Mouse (Mus musculus) gastrocnemius, postnatal 36 days (tissue): Measurements from ENCODE around the gene 1700020D05Rik. TPM values are rescaled to one million over a fixed set of nuclear protein-coding genes. Genes with fewer than 3 reads are reported as not detected.
A peak's percentile ranks its signal among the peaks of the same experiment; 100 is the strongest.
"Not testable (repeated sequence)": the region's sequence is repeated elsewhere in the genome, so short reads cannot be mapped to it uniquely, and the experiment has no call there.

Experiments
- DNase-seq, 2 experiments: peaks; one replicate each; pipeline ENCODE4 v3.0.0; 2022
- intact Hi-C: fragments of 180-260 bp; cut with DNase I; formaldehyde crosslinking; loops from one replicate; pipeline ENCODE4 v1.15.1; 2025
- total RNA-seq, 2 experiments: library from RNA; stranded (reverse); gene quantifications; 2 replicates each; pipeline ENCODE4 v1.2.3; 2021

The 1700020D05Rik gene
- total RNA-seq, 2 experiments from 2014 or later = 0.33 to 0.59 TPM

DNA sequence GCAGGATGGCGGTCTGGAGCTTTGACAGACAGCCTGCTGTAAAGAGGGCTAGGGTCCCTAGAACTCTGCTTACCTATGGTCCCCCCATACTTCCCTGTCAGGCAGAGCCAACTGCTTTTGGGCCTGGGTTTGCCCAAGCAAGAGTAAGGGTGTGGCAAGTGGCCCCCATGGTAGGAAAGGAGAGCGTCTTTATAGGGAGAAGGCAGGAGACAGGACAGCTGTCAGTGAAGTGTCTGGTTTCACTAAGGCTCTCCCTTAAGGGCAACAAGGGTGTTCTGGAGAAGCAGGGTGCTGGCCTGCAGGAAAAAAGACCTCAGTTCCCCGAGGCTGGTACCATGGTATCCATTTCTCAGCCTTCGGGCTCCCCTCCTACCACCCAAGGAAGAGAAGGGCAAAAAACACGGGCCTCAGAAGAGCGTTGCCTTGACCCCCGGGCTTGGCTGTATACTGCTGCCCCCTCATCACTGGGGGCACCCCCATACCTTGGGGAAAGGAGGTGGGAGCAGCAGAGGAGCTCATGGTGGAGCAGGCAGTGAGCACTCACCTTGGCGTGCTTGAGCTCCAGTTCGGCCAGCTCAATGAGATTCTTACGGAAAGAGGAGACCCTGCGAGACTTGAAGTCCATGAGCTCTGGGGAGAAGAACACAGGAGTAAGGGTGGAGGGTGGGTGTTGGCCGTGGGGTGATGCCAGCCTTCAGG lies 8.1 kb downstream of the 1700020D05Rik start:
- intact Hi-C loops = no loop called here
- DNase-seq = no peak

DNA sequence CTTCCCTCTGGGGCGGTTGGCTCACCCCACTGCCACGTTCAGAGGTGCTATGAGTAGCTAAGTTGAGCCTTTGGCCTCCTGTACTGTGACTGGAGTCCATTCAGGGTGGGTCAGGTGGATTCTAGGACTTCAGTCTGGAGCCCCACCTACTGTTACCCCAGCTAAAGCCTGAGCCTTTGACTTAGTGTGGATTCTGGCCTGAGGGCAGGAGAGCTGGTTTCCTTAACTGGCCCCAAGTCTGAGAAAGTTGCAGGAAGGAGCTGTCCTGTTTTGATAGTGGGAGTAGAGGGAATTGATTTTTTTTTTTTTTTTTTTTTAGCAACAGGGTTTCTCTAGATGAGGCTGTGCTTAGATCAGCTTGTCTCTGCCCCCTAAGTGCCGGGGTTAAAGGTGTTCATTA lies 9.3 kb downstream of the 1700020D05Rik start:
- no peak for DNase-seq
- intact Hi-C loops = no loop called here

DNA sequence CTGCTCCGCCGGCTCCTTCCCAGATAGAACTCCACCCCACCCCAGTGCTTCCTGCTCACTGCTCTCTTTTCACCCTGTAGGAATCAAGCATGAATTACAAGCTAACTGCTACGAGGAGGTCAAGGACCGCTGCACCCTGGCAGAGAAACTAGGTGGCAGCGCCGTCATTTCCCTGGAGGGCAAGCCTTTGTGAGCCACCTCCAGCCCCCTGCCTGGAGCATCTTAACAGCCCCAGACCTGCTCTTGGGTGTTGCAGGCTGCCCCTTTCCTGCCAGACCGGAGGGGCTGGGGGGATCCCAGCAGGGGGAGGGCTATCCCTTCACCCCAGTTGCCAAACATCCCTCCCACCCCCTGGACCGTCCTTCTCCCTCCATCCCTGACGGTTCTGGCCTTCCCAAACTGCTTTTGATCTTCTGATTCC lies 10.3 kb downstream of the 1700020D05Rik start:
- intact Hi-C loops, DNase-seq: not testable (repeated sequence)

DNA sequence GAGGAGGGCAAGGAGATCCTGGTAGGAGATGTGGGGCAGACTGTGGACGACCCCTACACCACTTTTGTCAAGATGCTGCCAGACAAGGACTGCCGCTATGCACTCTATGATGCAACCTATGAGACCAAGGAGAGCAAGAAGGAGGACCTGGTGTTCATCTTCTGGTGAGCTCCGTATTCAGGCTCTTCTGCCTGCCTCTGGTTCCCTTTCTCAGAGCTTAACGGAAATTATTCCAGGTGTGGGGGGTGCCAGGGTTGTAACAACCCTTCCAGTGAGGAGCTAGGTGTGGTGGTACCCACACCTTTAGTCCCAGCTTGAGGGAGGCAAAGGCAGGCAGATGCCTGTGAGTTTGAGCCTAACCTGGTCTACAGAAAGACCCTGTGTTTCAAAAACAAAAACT lies 10.9 kb downstream of the 1700020D05Rik start:
- intact Hi-C loops = no loop called here
- DNase-seq = no peak

DNA sequence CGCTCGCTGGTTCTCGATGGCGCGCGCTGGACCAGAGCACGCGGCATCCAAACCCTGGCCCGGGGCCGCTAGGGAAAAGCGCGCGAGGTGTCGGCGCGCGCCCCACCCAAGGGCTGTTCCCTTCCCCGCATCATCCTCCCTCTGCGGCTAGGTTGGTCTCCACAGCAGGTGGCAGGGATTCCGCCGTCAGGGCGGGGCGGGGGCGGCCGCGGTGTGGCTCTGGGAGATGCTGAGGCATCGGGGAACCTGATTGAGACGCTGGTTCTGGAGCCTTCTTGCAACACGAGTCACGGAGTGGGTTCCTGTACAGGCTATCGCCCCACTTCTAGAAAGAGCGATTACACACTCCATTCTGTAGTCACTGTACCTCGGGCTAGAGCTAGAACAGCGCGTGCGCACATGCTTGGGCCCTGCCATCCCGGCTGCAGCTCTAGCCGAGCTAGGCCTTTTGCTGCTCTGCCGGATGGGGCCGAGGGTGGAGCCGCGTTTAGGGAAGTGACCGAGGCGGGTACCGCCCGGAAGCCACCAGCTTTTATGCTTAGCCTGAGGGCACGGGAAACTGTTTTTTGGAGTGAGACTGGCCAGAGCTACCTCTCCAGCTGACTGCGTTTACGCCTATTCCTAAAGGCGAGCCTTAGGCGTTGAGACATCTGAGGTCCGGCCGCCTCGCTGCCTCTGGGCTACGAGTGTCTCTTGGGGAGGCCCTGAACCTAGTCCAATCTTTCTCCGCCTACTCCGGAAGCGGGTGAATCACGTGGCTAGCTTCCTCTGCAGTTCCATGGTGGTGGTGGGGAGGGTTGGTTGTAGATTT lies 12.5 kb downstream of the 1700020D05Rik start:
- peak; percentile 76 to 87 for DNase-seq
- intact Hi-C loops = no loop called here

DNA sequence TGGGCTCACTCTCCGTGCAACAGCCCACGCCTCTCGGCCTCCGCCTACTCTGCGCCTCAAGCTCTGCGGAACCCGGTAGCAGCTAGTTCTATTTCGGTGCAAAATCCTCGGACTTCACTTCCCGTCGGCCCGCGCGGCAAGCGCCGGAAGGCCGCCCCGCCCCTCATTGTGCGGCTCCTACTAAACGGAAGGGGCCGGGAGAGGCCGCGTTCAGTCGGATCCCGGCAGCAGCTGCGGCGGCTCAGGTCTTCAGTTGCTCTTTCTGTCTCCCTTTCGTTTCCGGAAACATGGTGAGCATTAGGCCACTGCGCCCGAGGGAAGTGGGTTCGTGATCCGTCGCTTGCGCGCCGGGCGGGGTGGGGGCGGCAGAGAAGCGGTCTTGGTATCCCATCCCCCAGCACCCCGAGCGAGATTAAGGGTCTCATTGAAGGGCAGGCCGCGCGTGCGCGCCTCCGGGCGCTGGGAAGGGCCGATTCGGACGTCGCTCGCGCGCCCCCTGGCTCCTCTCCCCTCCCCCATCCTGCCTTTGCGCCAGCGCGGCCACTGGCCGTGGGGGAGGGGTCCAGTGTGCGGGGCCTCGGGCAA lies 13.2 kb downstream of the 1700020D05Rik start, which contains the start of gene Cfl1:
Cfl1 (plus strand) TSS at position 143 of the 585 bp plus-strand sequence.
- DNase-seq = peak; percentile 89 to 91
- intact Hi-C loops = no loop called here

DNA sequence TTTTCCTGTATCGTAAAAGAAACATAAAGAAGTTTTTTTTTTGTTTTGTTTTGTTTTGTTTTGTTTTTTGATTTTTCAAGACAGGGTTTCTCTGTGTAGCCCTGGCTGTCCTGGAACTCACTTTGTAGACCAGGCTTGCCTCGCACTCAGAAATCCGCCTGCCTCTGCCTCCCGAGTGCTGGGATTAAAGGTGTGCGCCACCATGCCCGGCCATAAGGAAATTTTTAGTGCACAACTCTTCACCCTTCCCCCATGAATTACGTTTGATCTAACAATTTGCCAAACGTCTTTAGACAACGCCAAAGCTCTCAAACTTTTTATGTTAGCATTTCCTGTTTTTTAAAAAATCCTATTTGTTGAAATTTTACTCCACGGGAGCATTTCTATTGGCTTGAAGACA lies 13.9 kb downstream of the 1700020D05Rik start:
- DNase-seq = not testable (repeated sequence)
- intact Hi-C loops = loop anchor here (5.0 kb wide), 1 partner anchor 57 kb away; no protein-coding TSS in a partner anchor

DNA sequence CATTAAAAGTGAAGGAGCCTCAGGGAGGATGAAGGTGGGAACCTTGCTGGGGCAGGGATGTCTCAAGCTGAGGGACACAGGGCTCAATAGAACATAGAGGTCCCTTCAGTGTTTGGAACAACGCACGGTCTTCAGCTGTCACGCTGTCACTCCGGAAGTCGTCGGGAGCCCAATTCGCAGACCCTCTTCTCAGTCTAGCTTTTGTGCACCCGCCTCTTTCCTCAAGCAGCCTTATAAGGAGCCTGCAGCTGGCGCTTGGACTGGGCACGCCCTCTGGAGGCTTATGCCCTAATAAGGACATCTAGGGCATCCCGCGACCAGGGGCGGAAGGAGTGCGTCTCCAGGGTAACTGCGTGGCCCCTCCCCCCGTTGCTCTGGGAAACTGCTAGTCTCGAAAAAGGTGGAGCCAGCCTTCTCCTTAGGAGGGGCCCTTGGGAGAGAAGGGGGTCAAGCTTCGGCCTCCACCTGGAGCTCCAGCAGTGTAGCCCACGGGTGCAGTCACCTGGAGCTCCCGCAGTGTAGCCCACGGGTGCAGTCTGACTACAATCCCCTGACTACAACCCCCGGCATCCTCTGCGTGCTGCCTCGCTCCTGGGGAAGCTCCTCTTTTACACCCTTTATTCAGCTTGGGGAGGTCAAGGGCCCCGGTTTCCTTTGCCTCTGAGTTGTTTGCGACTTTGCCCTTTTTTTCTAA lies 14.6 kb downstream of the 1700020D05Rik start:
- intact Hi-C loops = loop anchor here (5.0 kb wide), 1 partner anchor 57 kb away; no protein-coding TSS in a partner anchor
- DNase-seq = peak; percentile 94 to 98

DNA sequence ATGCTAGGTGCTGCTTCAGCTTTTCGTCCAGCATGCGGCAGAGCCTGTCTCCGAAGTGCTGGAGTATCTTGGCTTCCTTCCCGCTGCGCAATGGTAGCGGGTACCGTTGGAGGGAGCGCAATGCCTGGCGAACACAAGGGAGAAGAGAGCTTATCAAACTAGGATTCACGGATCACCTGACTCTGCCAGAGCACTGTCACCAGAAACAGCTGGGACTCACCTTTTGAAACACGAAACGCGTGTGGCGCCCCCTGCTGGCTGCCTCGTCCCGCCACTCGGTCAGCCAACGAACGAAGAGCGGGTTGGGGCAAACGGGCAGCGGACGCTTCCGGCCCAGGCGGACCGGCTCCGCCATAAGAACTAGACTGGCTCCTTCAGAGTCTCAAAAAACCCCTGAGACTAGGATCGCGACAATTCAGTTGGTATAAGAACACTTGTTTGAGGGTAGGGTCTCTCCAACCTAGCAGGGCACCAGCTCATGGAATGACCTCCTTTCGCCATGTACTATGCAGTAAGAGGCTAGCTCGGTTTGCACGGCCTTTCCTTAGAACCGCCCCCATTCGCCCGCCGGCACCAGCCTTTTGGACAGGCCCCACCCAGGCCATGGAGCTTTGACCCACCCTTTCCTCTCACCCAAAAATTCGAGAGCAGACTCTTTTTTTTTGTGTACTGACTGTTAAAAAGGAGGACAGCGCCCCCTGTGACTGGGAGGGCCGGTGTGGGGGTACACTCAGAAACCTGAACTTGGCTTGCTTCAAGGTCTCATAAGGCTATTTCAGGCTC lies 15.6 kb downstream of the 1700020D05Rik start, which contains the start of gene Mus81:
Mus81 (minus strand) TSS at position 635 of the 783 bp plus-strand sequence.
- intact Hi-C loops = loop anchor here (5.0 kb wide), 1 partner anchor 56 kb away; no protein-coding TSS in a partner anchor
- peak; percentile 96 for DNase-seq

DNA sequence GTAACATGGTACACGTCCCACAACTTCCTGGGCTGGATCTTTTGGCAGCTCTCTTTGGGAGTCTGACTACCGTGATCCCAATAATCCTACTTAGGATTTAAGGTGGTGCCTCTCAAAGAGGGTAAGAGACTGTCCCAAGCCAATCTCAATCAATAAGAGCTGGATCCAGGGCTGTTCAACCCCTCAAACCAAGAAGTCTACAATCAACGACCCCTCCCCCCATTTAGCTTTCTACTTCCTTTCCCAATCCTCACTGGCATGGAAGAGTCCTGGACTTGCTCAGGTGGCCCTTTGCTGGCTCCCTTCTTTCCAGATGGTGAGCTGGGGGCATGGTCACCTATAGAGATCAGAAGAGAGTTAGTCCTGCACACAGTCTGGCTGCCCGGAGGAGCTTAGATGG lies 16.8 kb downstream of the 1700020D05Rik start:
- intact Hi-C loops = loop anchor here (5.0 kb wide), 1 partner anchor 54 kb away; no protein-coding TSS in a partner anchor
- DNase-seq = no peak

DNA sequence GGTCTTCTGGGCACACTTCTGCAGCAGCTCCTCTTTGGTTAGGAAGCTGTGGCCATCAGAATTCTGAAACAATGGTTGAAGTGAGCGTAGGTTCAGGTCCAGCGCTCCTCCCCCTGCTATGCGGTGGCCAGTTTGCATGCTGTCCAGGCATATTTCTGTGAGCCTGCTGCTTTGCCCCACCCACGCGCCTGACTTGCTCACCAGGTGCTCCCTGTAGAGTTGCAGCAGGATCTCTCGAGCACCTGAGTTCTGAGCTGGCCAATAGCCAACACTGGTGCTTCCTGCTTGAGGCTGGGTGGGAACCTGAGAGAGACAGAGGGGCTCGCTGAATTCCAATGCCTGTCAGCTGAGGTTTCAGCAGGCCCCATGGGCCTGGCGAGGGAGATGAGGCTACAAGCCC lies 17.3 kb downstream of the 1700020D05Rik start:
- intact Hi-C loops = loop anchor here (5.0 kb wide), 1 partner anchor 54 kb away; no protein-coding TSS in a partner anchor
- peak in 1 of 2 experiments; percentile 5 for DNase-seq

DNA sequence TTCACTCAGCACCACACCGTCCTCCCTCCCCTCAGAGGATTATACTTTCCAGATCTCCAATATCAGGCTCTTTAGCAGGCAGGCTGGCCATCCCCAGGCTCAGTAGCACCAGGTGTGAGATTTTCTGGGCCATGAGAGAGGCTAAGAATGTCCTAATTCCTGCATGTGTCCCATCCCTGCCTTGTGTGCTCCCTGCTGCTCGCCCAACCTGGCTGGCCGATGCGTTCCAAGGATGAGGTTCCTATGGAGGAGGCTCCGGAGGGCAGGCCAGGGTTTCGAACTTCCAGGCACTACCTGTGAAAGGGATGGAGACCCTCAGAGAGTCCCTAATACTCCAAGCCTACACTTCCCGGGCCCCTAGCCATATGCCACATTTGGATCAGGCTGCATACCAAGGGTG lies 17.8 kb downstream of the 1700020D05Rik start:
- intact Hi-C loops = loop anchor here (5.0 kb wide), 1 partner anchor 54 kb away; no protein-coding TSS in a partner anchor
- DNase-seq = peak in 1 of 2 experiments; percentile 2

DNA sequence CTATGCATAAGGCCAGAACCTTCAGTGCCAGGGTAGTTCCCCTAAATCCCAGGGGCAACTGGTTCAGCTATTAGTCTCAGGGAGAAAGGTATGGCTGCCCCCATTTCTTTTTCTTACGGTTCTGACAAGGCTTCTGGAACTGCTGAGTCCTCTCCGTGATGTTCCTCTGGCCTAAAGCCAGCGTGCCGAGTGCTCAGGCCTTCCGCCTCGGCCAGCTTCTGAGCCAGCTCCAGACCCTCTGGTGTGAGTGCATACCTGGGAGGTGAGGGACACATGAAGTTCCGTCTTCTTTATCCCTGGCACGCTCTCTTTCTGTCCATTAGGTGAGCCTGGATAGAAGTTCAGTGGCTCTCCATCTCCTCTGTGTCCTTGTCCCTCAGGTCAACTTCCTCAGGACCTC lies 18.2 kb downstream of the 1700020D05Rik start:
- intact Hi-C loops = loop anchor here (5.0 kb wide), 1 partner anchor 53 kb away; no protein-coding TSS in a partner anchor
- no peak for DNase-seq

DNA sequence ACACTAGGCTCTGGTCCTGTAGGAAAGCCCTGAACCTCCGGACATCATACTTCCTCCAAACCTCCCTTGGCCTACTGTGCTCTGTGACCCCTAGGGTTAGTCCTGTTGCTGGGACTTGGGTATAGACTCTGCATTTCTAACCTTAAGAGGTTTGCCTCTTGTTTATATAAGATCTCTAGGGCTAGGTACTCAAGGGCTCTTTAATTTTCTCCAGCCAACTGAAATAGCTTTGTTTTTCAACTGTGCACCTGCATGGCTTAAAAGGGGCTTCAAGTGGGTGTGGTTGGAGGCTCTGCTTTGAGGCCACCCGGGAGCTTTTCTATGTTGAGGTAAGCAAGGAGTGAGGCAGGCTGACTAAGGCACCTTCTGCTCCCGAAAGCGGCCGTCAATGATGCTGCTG lies 19.1 kb downstream of the 1700020D05Rik start:
- intact Hi-C loops = no loop called here
- DNase-seq = no peak

DNA sequence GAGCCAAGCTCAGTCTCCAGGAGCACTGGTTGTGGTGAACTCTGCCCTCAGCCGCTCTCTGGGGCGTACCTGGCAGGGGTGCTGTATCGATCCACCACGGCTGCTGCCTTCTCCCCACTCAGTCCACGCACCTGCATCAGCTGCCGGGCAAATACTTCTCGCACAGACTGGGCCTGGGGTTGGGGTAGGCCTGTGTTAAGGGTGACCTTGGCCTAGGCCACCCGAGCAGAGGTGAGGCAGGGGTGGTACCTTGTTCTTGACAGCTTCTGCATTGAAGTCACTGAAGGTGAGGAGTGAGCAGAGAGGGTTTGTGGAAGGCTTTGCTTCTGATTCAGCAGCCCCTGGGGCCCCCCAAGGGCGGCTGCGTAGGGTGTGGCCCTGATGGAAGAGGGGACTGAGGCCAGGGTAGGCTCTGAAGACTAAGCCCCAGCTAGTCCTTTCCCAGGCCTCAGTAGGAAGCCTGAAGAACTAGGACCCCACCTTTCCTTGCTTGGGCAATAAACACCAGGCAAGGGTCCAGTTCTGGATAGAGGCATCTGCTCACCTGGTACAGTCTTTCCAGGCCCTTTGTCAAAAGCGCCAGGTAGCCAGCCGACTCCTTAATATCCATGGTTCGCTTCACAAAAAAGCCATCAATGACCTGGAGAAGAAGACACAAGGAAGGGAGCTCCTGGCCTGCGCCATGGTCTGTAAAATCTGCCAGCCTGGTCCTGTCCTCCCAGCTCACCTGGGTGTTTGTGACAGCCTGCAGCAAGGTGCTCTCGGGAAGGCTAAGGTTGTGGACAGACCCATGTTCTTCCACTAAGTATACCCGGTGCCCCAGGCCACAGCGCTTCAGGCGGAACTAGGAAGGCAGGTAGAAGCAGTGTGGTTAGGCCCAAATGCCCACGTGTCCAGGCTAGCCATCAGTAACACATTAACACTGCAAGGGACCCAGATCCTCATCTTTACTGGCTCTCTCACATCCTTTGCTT lies 19.9 kb downstream of the 1700020D05Rik start:
- DNase-seq = no peak
- intact Hi-C loops = no loop called here

DNA sequence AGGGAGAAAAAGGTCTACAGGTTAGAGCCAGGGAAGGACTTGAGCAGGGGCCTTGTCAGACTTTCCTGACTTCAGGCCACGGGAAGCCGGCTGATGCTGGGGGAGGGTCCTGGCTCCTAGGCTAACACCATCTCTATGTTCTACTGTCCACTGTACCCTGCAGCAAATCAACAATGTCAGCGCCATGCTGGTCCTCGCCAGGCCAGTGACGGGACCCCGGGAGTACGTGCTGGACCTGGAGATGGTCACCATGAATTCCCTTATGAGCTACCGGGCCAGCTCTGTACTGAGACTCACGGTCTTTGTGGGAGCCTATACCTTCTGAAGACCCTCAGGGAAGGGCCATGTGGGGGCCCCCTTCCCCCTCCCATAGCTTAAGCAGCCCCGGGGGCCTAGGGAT lies 22.2 kb downstream of the 1700020D05Rik start:
- intact Hi-C loops = no loop called here
- no peak for DNase-seq

DNA sequence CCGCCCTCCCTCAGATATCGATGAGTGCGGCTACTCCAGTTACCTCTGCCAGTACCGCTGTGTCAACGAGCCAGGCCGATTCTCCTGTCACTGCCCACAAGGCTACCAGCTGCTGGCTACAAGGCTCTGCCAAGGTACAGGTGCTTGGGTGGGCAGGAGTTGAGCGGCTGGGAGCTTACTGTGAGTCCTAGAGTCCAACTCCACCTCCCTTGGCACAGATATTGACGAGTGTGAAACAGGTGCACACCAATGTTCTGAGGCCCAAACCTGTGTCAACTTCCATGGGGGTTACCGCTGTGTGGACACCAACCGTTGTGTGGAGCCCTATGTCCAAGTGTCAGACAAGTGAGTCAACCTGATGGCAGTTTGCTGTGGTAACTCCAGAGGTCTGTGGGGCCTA lies 23.6 kb downstream of the 1700020D05Rik start:
- no peak for DNase-seq
- intact Hi-C loops = no loop called here

DNA sequence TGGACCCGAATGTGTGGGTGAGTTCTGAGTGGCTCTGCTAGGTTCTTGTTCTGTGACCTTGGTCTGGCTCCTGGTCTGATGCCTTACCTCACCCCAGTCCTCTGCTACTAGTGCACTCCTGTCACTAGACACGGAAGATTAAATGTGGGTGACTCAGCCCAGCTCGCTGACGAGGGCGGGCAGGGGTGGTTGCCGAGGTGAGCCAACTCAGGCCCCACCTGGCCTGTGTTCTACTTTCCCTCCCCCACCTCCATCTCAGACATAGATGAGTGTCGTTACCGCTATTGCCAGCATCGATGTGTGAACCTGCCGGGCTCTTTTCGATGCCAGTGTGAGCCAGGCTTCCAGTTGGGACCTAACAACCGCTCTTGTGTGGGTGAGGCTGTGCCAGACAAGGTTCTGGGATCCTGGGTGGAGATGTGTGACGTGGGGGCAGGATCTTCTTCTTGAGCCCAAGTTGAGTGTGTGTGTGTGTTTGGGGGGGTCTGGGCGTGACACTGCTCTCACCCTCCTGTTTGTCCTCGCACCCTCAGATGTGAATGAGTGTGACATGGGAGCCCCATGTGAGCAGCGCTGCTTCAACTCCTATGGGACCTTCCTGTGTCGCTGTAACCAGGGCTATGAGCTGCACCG lies 25.8 kb downstream of the 1700020D05Rik start:
- intact Hi-C loops = no loop called here
- DNase-seq = no peak
